Mouse (Mus musculus) stomach, embryonic 16.5 days (tissue): ENCODE data around the gene Nans. TPM values are rescaled to one million over a fixed set of nuclear protein-coding genes. Genes with fewer than 3 reads are reported as not detected.

Source experiments
- ATAC-seq: fragments of 200-750 bp; cut with Nextera tagmentation; 2 replicates; pipeline ENCODE4 v1.8.0; 2017; ENCODE audit warnings: moderate number of reproducible peaks, moderate TSS enrichment; ENCODE audit not compliant: insufficient read depth, low FRiP score
- H3K27ac ChIP-seq: fragments of 300-500 bp; sonication (generic); 2 replicates; pipeline ENCODE4 v1.5.1; 2014; ENCODE audit warnings: low read length
- H3K27me3 ChIP-seq: fragments of 300-500 bp; sonication (generic); 2 replicates; pipeline ENCODE4 v1.6.1; 2014; ENCODE audit warnings: low read length, control low read depth, mixed read lengths; ENCODE audit not compliant: control insufficient read depth, insufficient read depth
- H3K36me3 ChIP-seq: fragments of 300-500 bp; sonication (generic); 2 replicates; pipeline ENCODE4 v1.6.1; 2014; ENCODE audit warnings: low read length; ENCODE audit not compliant: control insufficient read depth, insufficient read depth
- H3K4me1 ChIP-seq: fragments of 300-500 bp; sonication (generic); 2 replicates; pipeline ENCODE4 v1.6.1; 2014; ENCODE audit warnings: low read length, control low read depth, mixed read lengths; ENCODE audit not compliant: control insufficient read depth, insufficient read depth
- H3K4me2 ChIP-seq: fragments of 300-500 bp; sonication (generic); 2 replicates; pipeline ENCODE4 v1.6.1; 2014; ENCODE audit warnings: low read depth, low read length, mixed read lengths
- H3K4me3 ChIP-seq: fragments of 300-500 bp; sonication (generic); replicated peaks from 2 replicates; pipeline ENCODE4 v1.5.1; 2014; ENCODE audit warnings: mild to moderate bottlenecking, low read length
- H3K9ac ChIP-seq: fragments of 300-500 bp; sonication (generic); 2 replicates; pipeline ENCODE4 v1.6.1; 2014; ENCODE audit warnings: low read length
- H3K9me3 ChIP-seq: fragments of 300-500 bp; sonication (generic); replicated peaks from 2 replicates; pipeline ENCODE4 v1.6.1; 2016; ENCODE audit warnings: low read length, control low read depth; ENCODE audit not compliant: control insufficient read depth
- WGBS: fragments of 180-500 bp; shearing (Covaris S2); extraction: QIAGEN DNeasy Blood & Tissue Kit; methylation state at CpG from one replicate; pipeline ENCODE4 v1.1.7; 2014; 5-methylcytosine and 5-hydroxymethylcytosine counted together
- polyA plus RNA-seq: library from polyadenylated mRNA; unstranded; fragments of >200 nt; fragmentation: Nextera tagmentation; extraction: Ambion mirVana; gene quantifications from 2 replicates; pipeline ENCODE4 v1.2.1, GENCODE M21; 2015

Gene Nans
- polyA plus RNA-seq, 1 experiment from 2014 or later, result 101 TPM

- 79% methylated on average over 3 of the region's 3 CpGs for WGBS
- peaks cover 36% of the 10 kb centered on the region for H3K36me3 ChIP-seq
These were observed 23.3 kb upstream of the Nans start for GRCm38 (mm10) chr4:46465740-46466139.

GRCm38 (mm10) chr4:46475101-46475500 lies 13.9 kb upstream of the Nans start:
- Histone ChIP-seq H3K27ac (no peak overlapping the region), H3K4me2 (no peak overlapping the region), H3K4me3 (no peak overlapping the region), H3K9ac (no peak overlapping the region), H3K9me3 (no peaks in the 10 kb centered on the region), H3K4me1 (no peaks in the 10 kb centered on the region), H3K27me3 (no peaks in the 10 kb centered on the region), H3K36me3 (peaks cover 40% of the 10 kb centered on the region)
- 92% methylated on average over 5 of the region's 5 CpGs for WGBS
- no peak for ATAC-seq

More at GRCm38 (mm10) chr4:46465740-46466139, 23.3 kb upstream of the Nans start:
- H3K9ac ChIP-seq, result no peak overlapping the region
- H3K4me1 ChIP-seq, result no peaks in the 10 kb centered on the region
- H3K9me3 ChIP-seq, result no peaks in the 10 kb centered on the region
- H3K27ac ChIP-seq, result no peak overlapping the region
- no peak for ATAC-seq
- H3K4me3 ChIP-seq, result no peak overlapping the region
- no peak overlapping the region for H3K4me2 ChIP-seq
- H3K27me3 ChIP-seq, result no peaks in the 10 kb centered on the region

- Histone ChIP-seq H3K9me3 (no peaks in the 10 kb centered on the region), H3K4me1 (no peaks in the 10 kb centered on the region), H3K4me2 (no peak overlapping the region), H3K27ac (no peak overlapping the region), H3K36me3 (peaks cover 12% of the 10 kb centered on the region), H3K4me3 (no peak overlapping the region), H3K9ac (no peak overlapping the region), H3K27me3 (no peaks in the 10 kb centered on the region)
- ATAC-seq, result no peak
- WGBS, result 89% methylated on average over 2 of the region's 2 CpGs
These were observed 10.0 kb upstream of the Nans start for GRCm38 (mm10) chr4:46479081-46479480.

- Histone ChIP-seq H3K27me3 (no peaks in the 10 kb centered on the region), H3K36me3 (no peaks in the 10 kb centered on the region), H3K4me2 (no peak overlapping the region), H3K9ac (peak overlapping the region; percentile 39; the same call in 1 of the 2 replicates), H3K9me3 (no peaks in the 10 kb centered on the region), H3K4me1 (peaks cover 15% of the 10 kb centered on the region), H3K27ac (peak overlapping the region; percentile 70), H3K4me3 (no peak overlapping the region)
- WGBS, result 37% methylated on average over 14 of the region's 14 CpGs
- no peak for ATAC-seq
These were observed 3.2 kb upstream of the Nans start for GRCm38 (mm10) chr4:46485696-46486417.

- WGBS, result 91% methylated on average over 5 of the region's 5 CpGs
- Histone ChIP-seq H3K36me3 (no peaks in the 10 kb centered on the region), H3K27ac (no peak overlapping the region), H3K4me1 (peaks cover 19% of the 10 kb centered on the region), H3K9me3 (no peaks in the 10 kb centered on the region), H3K27me3 (no peaks in the 10 kb centered on the region), H3K9ac (no peak overlapping the region), H3K4me2 (no peak overlapping the region), H3K4me3 (no peak overlapping the region)
- ATAC-seq, result no peak
These were observed 1.7 kb upstream of the Nans start for GRCm38 (mm10) chr4:46487348-46487747.

- no peak overlapping the region for H3K9ac ChIP-seq
- no peaks in the 10 kb centered on the region for H3K9me3 ChIP-seq
- no peak overlapping the region for H3K4me2 ChIP-seq
- H3K27me3 ChIP-seq, result no peaks in the 10 kb centered on the region
- no peak overlapping the region for H3K4me3 ChIP-seq
- no peak overlapping the region for H3K27ac ChIP-seq
- H3K4me1 ChIP-seq, result peaks cover 14% of the 10 kb centered on the region
- ATAC-seq, result no peak
- H3K36me3 ChIP-seq, result peaks cover 9% of the 10 kb centered on the region; the same call in 1 of the 2 replicates
- WGBS, result 95% methylated on average over 6 of the region's 6 CpGs
These were observed 4.0 kb downstream of the Nans start for GRCm38 (mm10) chr4:46493071-46493470.

- no peak overlapping the region for H3K9ac ChIP-seq
- ATAC-seq, result no peak
- no peak overlapping the region; the same call in 1 of the 2 replicates for H3K27ac ChIP-seq
- no peaks in the 10 kb centered on the region for H3K9me3 ChIP-seq
- no peak overlapping the region for H3K4me2 ChIP-seq
- peaks cover 8% of the 10 kb centered on the region for H3K4me1 ChIP-seq
- H3K27me3 ChIP-seq, result no peaks in the 10 kb centered on the region
- no peak overlapping the region for H3K4me3 ChIP-seq
- peaks cover 14% of the 10 kb centered on the region; the same call in 1 of the 2 replicates for H3K36me3 ChIP-seq
- 82% methylated on average over 12 of the region's 12 CpGs for WGBS
These were observed 6.5 kb downstream of the Nans start for GRCm38 (mm10) chr4:46495543-46495942.

GRCm38 (mm10) chr4:46497286-46497892 lies 8.3 kb downstream of the Nans start:
- Histone ChIP-seq H3K27me3 (no peaks in the 10 kb centered on the region), H3K4me2 (no peak overlapping the region), H3K9ac (no peak overlapping the region), H3K9me3 (no peaks in the 10 kb centered on the region), H3K4me1 (no peaks in the 10 kb centered on the region), H3K27ac (no peak overlapping the region), H3K36me3 (peaks cover 15% of the 10 kb centered on the region; the same call in 1 of the 2 replicates), H3K4me3 (no peak overlapping the region)
- 44% methylated on average over 4 of the region's 4 CpGs for WGBS
- no peak; the same call in 1 of the 2 replicates for ATAC-seq

- Histone ChIP-seq H3K4me1 (no peaks in the 10 kb centered on the region), H3K4me3 (no peak overlapping the region), H3K4me2 (no peak overlapping the region), H3K36me3 (peaks cover 11% of the 10 kb centered on the region; the same call in 1 of the 2 replicates), H3K9me3 (no peaks in the 10 kb centered on the region), H3K9ac (no peak overlapping the region), H3K27me3 (no peaks in the 10 kb centered on the region), H3K27ac (no peak overlapping the region)
- ATAC-seq, result no peak
- WGBS, result 63% methylated on average over 3 of the region's 3 CpGs
These were observed 9.5 kb downstream of the Nans start for GRCm38 (mm10) chr4:46498511-46498910.
